Mouse (Mus musculus): Measurements from ENCODE around the gene Sorbs2.

Sorbs2 gene

GRCm38 (mm10) chr8:45579714-45580543, 72.3 kb downstream of the Sorbs2 start:
- DNase-seq, result no peak

- no peak for DNase-seq
Measured at GRCm38 (mm10) chr8:45580544-45580866, 72.9 kb downstream of the Sorbs2 start.

DNA sequence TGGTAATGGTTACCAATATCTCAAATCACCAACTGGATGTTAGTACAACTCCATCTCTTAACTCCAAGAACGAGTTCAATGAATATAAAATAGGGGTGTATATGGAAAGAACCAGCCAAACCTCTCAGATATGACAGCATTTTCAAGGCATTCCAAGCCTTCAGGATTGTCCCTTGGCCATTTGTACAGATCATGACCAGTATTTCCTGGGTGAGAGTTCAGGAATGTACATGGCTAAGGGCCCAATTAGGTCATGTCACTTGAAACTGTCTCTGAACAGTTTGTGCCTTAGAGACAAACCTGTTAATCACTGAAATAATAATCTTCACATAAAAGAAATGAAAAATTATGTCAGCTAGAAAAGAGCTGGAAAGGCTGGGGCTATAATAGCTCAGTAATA, 76.3 kb downstream of the Sorbs2 start:
- DNase-seq, result no peak

- no peak for DNase-seq
Measured at GRCm38 (mm10) chr8:45584390-45585052, 76.9 kb downstream of the Sorbs2 start.

GRCm38 (mm10) chr8:45585158-45585557, 77.6 kb downstream of the Sorbs2 start:
- no peak for DNase-seq

- no peak for DNase-seq
Measured at GRCm38 (mm10) chr8:45587011-45587410, 79.4 kb downstream of the Sorbs2 start.

DNA sequence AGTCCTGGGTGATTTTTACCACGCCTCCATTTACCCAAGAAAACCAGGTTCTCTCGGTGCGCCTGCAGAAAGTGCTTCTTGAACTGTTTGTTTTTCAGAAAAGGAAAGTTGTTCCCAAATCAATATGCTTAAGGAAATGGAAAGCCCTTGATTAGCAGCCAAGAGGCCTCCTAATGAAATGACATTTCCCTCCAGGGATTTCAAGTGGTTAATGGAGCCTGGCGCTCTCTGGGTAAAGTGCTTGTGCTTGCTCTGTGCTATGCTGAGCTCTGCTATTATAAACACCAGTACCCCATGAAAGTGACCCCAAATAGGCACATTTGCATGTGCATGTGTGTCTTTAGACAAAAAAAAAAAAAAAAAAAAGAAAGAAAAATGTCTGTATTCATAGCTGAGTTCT, 84.3 kb downstream of the Sorbs2 start:
- no peak for DNase-seq

- DNase-seq, result no peak
Measured at GRCm38 (mm10) chr8:45593711-45594110, 86.1 kb downstream of the Sorbs2 start.

GRCm38 (mm10) chr8:45595983-45596382, 88.4 kb downstream of the Sorbs2 start:
- DNase-seq, result no peak

DNA sequence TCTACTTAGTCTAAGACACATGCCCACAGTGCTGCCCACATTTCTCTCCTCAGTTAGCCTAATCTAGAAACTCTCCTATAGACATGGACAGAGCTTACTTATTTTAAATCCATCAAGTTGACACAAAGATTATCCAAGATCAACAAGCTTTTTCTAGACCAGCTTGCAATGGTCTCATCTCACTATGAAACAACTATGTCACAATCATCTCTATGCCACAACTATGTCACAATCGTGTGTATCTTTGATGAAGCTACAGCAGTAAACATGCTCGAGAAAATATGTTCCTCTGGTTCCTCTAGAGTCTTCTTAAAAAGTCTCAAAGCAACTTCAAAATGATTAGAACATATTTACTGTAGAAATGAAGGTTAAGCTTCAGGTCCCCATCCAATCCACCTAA, 89.0 kb downstream of the Sorbs2 start:
- no peak for DNase-seq

DNA sequence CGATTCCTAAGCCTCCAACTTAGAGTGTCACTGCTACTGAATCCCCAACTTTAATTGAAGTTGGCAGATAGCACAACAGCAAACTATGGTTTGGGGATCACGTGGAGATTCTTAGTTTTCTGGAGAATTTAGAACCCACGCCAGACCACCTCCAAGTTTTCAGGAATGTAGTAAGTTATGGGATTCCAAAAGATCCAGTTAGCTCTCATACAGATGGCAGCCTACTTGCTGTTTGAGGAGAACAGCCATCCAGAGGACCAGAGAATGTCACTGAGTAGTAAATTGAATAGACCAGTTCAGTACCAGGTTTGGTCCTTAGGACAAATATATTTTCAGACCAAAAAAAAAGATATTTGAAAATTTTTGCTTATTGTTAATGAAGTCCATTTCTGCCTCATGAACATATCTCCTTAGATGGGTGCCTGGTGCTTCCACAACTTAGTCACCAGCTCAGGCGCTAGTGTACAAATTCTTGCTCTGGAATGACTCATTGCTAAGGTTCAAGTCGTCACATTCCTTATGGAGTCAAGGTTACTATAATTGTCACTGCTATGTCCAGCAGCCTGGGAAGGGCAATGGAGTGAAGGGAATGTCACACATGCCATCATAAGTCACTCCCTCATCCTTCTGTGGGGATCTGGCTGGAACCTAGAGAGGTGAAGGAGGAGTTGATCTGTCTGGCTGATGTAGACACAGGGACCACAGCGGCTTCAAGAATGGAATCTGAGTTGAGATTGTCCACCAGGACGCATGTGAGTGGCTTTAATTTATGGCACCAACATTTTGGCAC, 90.2 kb downstream of the Sorbs2 start:
- DNase-seq, result no peak

GRCm38 (mm10) chr8:45598883-45599282, 91.3 kb downstream of the Sorbs2 start:
- no peak for DNase-seq

DNA sequence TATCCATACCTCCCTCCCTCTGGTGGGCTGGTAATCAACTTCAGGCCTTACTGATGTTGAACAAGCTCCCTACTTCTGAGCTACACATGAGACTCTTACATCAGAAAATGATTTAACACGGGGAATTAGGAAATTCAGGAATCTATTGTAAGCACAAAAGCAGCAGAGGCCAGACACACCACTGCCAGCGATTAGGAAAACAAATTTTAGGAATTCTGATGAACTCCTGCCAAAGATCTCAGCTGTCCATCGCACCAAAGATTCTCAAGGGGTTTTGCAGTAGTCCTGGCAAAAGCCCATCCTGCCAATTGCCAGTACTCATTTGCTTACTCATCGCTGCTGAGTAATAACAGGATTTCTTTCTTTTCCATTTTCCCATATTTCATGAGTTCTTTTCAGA, 94.4 kb downstream of the Sorbs2 start:
- DNase-seq, result no peak

DNA sequence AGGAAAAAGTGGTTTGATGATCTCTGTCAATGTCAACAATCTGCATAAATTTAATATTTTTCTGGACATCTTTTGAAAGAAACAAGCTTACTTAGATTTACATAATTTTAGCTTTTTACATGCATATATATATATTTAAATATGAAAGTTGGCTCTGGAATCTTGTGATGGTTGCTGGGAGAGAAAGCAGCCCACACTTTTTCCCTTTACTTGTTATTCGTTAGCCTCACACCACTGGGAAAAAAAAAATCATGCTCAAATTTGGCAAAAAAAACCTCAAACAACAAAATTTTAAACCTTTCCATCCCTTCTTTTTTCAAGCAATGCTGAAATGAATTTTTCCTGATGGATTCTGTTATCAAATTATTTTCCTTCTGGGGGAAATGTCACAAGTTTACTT, 97.8 kb downstream of the Sorbs2 start:
- DNase-seq, result no peak

DNA sequence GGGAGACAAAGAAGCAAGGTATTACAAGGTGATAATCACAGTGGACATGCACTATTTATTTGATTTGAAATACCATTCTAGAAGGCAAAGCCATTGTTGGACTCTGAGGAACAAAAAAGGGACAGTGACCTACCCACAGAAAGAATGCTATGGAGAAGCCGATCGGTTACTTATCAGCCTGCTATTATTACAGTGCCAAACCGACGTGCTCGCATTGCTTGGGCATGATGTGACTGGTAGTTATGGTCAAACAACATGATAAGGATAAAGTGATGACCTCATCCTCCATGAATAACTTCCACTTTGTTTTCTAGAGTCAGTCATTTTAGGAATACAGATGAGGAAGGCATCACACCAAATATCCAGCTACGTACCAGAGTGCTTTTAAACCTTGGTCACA, 99.4 kb downstream of the Sorbs2 start:
- DNase-seq, result no peak

- no peak for DNase-seq
Measured at GRCm38 (mm10) chr8:45608413-45608812, 100.8 kb downstream of the Sorbs2 start.

DNA sequence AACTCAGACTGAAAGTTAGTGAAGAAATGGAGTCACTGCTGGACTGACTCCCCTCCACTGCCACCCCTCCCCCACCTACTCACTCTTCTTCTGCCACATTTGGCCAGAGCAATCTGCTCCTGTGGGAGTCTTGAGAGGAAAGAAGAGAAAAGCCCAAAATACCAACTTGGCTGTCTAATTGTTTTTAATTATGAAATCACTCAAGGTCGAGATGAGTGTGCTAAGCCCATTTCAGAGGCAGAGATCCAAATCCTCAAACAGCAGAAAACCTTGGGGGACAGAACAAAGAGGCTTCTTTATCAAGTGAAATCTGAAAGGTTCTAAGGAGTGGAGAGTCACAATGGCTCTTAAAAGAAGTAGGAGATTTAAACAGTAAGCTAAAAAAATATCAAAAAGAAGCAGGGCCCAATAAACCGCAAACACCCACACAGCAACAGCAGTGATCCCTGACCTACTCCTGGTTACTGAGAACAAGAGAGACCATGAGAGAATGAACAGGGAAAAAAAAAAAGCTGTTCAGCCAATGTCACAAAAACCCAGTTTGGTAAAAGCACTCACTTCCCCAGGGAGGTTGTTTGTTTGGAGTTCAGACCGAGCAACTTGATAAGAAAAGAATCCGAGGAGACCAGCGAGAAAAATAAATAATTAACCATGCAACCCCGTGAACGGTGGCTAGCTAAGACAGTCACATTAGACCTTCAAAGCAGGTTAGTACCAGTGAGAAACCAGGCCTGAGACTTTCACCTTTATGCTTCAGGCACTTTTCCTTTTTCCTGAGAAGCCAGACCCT, 103.0 kb downstream of the Sorbs2 start:
- DNase-seq, result no peak

DNA sequence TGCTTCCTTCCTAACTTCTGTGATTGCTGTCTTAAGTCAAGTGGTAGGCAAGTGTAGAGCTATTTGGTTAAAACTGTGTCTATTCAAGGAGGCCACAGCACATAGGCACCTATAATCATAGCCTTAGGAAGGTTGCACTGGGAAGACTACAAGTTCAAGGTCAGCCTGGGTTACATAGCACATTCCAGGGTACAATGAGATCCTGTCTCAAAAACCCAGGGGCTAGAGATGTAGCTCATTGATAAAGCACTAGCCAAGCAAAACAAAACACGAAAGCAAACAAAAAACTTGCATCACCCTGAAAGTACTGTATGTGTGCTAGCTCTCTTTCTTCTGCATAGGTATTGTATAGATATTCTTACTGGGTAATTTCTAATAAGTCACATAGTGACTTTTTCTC, 103.7 kb downstream of the Sorbs2 start:
- DNase-seq, result no peak

- no peak for DNase-seq
Measured at GRCm38 (mm10) chr8:45614610-45615009, 107.0 kb downstream of the Sorbs2 start.

DNA sequence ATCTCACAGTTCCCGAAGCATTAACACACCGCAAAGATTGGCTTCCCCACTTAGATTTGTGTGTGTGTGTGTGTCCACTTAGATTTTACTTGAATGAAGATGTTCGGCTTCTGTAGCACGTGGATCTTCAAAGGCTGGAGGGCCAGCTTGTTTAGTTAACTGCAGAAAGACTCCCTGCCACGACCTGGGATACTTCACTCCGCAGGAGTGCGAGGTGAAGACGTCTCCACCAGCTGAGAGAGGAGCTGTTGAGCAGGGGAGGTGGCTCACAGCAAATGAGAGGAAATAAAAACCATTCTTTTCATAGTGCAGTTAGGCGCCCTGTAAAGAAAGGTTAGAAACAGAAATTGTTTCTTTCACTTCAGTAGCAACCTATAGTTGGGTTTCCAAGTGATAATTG, 107.5 kb downstream of the Sorbs2 start:
- DNase-seq, result peak; percentile 24

DNA sequence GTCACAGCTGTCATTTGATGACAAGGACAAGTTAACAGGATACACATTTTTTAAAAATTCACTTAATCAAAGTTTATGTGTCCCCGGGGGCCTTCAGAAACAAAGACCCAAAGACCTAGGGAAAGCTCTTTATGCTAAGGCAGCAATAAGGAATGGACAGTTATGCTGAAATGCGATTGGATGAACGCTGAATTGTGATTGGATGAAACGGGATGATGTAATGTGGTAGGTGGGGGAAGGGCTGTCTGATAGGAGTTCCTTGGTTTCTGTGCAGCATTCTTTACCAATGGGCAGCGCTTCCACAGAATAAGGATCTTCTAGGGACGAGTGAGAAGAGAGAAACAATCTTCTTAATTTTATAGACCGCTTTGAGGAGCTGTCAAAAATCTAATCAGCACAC, 108.0 kb downstream of the Sorbs2 start:
- peak; percentile 59 for DNase-seq

DNA sequence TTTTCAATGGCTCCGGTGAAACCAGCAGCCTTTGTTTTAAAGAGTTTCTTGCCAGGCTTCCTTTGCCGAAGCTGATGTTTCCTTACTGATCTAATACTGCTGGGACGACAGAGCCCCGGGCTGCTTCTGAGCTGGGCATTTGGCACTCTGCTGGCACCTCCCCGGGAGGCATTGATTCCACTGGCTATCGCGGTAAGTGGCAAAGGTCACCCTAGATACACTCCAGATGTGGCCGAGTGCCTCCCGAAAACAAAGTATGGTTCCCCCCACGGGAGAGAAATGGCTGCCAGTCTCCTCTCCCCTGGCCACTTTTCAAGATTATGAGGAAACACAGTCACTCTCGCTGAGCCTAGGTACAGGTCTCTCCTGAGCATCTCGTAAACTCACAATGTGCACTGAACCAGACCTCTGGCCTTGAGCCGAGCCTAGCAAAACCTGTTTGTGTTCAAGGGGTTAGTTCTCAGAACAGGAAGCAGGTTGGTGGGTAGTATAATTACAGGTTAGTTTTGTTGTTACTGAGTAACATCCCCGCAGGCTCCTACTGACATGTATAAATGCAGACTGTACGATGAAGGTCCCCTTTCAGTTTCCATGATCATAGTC, 114.1 kb downstream of the Sorbs2 start:
- DNase-seq, result no peak

- DNase-seq, result no peak
Measured at GRCm38 (mm10) chr8:45626406-45626805, 118.8 kb downstream of the Sorbs2 start.

Measured in embryo, embryonic 11 days (tissue).